Mouse (Mus musculus): ENCODE measurements around the gene Cyp2w1.

GRCm38 (mm10) chr5:139383234-139383633, 30.8 kb downstream of the Cyp2w1 start:
- TF ChIP-seq CTCF (IDR thresholded peaks at IDR 0.05; ENCODE audit: extremely low read depth, insufficient read length, insufficient replicate concordance, low read depth, low read length) (no peak), POLR2A (IDR thresholded peaks at IDR 0.05; ENCODE audit: low read depth, low read length) (no peak)
